Mouse (Mus musculus) cerebral cortex, adult 2 months (tissue): ENCODE results near the gene Gamt.

ENCODE experiments used
- whole genome bisulfite sequencing: fragments of 180-500 bp; shearing (Covaris S2); methylation state at CpG from one replicate; pipeline ENCODE4 v1.1.7; 2018; 5-methylcytosine and 5-hydroxymethylcytosine counted together

Gamt gene

DNA sequence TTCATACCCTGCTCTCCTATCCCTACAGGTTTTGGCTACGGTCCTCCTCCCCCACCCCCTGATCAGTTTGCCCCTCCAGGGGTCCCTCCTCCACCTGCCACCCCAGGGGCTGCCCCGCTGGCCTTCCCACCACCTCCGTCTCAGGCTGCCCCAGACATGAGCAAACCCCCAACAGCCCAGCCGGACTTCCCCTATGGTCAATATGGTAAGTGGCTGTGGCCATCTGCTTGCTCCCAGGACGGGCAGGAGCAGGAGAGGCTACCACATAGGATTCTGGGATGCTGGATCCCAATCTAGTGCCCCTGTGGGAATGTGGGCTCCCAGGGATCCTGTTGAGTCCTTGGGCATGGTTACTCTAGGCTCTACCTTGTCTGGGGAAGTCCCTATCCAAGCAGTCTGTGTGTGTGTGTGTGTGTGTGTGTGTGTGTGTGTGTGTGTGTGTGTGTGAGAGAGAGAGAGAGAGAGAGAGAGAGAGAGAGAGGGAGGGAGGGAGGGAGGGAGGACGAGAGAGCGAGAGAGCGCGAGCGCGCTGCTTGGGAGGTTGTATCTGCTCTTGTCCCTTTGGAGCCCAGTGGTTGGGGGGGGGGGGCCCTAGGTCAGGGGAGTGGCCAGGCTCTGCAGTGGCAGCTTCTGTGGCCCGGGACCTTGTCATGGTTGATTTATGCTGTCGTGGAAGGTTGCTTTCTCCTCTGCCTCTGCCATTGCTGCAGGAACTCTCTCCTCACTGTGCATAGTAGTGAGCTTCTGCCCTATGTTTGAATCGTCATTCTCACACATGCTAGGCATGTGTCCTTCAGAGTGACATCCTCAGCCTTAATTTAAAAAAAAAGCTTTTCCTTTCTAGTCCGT, 24.6 kb upstream of the Gamt start:
- 84% methylated on average over 15 of the region's 15 CpGs for WGBS

DNA sequence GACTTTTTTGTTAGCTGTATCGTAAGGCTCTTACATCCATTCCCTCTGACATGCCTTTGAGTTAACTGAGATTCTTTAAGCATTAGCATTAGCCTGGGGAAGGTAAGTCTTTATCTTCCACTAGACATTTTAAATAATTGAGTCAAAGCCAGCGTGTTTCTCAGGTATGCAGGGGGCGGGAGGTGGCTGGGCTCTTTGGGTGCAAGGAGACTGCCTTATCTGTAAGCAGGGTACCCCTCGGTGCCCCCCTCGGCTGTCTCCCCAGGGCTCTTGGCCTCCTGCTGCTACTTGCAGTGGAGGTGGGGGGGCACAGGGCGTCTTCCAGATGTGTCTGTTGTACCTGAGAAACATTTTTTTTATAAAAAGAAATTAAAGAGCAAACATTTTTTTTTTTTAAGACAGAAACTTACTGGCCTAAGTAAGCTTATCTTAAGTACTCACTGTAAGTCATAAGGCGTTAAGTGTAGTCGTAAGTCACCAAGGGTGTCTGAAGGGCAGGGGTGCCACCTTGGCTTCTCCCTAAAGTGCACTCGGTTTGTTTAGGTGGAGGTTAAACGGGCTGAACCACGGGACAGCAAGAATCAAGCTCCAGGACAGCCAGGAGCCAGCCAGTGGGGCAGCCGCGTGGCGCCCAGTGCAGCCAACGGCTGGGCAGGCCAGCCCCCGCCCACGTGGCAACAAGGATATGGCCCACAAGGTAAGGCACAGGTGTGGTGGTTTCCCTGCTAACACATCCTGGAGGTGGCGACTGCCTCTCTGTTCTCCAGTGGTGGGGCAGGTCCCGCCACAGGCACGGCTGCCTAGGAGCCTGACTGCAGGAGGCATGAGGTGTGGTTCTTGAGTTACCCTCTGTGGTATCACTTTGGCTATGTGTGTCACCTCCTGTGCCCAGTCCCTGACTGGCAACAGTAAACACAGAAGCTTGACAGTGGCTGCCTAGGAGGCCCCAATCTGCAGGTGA, 21.9 kb upstream of the Gamt start:
- 88% methylated on average over 20 of the region's 20 CpGs for WGBS

DNA sequence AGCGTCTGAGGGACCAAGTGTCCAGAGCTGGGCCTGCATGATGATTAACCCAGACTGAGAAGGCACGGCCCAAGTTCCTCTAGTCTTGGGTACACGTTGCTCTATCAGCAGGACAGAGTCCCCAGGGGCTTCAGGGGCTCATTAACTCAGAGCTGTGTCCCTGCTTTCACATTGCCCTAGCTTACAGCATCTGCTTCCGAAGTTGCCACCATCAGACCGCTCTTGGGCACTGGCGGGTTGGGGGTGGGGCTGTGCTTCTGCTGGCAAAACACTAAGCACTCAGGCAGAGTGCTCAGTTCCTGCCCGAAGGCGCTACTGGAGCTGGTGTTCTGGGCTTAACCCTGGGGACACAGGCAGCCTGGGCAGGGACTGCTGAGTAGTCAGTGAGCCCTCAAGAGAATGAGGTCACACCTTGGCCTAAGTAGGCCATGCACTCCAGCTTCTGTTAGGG, 21.1 kb upstream of the Gamt start:
- WGBS = 57% methylated on average over 8 of the region's 8 CpGs

DNA sequence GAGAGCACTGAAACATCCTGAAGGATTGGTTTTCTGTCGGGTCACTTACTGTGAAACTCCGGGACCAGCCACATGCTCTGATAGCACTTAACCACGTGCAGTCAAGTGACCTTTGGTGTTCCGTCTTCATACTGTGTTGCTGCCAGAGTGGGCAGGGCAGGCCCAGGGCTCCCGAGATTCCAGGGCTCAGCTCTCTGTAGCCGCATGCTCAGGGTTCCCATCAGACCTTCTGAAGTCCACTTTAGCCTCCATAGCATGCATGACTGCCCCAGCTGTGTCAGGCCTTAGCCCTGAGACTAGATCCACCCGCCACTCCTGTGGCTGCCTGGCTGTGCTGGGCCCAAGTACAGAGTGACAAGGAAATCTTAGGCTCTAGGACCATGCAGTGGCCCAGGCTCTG, 20.5 kb upstream of the Gamt start:
- WGBS = 91% methylated on average over 7 of the region's 7 CpGs

DNA sequence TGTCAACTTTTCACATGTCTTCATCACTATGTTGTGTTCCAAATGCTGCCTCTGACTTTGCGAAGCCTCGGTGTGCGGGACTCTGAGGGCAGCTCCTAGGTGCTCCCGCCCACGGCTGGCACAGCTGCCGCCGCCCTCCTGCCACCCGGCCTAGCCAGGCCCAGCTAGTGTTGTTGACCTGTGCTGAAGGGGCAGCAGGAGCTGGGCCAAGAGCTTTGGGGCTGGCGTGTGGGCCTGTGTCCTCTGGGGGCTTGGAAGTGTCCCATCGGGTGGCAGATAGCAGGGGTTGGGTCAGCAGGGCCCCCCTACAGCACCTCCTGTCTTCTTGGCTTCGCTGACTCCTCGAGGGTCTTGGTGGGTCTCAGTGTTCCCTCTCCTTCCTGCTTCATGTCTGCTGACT, 18.5 kb upstream of the Gamt start:
- 89% methylated on average over 12 of the region's 12 CpGs for WGBS

DNA sequence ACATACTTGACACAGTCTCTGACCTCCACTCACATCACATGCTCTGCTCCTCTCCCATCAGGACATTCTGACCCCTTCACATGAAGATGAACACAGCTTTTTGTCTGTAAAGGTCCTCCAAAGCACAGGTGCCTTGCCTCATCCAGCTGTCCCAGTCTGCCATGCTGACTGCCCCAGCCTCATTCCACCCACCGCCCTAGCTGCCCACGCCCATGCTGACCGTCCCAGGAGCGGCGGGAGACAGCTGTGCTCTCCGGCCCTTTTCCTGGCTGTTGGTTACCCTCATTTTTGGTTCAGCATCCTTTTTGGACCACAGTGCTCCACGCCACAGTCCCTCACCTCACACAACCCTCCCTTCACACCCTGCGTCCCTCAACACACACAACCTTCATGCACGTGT, 17.6 kb upstream of the Gamt start:
- WGBS = 93% methylated on average over 9 of the region's 9 CpGs

DNA sequence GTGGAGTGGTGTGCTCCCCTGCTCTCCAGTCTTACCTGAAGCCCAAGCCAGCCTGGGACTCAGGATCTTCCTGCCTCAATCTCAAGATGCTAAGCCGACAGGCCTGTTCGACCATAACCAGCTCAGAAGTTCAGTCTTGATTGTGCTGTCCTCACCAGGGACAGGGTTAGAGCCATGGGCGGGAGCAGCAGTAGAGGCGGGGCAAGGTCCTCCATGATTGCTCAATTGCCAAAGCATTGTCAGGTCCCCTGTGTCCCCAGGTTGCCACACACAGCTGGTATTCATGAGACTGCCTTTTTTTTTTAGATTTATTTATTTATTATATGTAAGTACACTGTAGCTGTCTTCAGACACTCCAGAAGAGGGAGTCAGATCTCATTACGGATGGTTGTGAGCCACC, 15.4 kb upstream of the Gamt start:
- WGBS = 74% methylated on average over 5 of the region's 5 CpGs

DNA sequence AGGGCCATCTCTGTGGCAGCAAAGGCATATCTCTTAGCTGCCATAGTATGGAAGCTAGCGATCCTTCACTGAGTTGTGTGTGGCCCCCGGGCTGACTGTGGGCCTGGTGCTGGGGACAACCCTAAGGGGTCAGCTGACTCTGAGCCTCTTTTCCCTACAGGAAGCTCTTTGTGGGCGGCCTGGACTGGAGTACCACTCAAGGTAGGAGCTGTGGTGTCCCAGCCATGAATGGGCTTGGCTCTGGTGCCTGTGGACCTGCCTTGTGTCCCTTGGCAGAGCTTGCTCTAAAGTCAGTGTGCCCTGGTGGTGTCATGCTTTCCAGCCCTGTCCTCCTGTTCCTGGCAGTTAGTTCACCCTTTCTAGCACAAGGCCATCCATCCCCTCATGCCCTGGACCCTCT, 13.0 kb upstream of the Gamt start:
- 79% methylated on average over 3 of the region's 3 CpGs for WGBS

DNA sequence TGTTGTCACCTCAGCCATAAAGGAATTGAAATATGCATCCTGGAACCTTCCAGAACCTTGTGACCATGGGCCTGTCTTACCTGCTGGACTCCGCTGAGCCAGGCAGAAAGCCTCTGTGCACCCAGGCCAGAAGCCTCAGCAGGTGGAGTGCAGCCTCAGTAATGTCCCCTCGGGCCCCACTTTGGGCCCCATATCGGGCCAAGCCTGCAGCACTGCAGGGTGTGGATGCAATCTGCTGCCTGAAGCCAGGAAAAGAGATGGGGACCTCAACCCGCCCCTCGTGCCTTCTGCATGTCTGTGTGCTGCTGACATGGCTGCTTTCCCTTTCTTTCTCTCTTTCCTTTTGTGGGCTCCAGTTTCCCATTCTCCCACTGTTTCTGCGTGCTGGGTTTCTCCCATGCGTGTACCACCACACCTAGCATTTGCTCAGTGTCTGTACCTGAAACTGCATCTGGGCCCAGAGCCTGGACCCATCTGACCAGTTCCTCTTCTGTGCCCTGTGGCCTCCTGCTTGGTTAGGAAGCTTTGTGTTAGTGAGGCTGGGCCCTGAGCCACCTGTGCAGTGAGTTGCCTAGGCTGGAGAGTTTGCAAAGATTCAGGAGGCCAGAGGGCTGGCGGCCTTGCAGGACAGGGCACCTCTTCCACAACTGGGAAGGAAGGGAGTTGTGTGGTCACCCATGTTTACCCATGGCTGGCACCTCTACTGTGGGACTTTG, 11.2 kb upstream of the Gamt start:
- 78% methylated on average over 8 of the region's 8 CpGs for WGBS

DNA sequence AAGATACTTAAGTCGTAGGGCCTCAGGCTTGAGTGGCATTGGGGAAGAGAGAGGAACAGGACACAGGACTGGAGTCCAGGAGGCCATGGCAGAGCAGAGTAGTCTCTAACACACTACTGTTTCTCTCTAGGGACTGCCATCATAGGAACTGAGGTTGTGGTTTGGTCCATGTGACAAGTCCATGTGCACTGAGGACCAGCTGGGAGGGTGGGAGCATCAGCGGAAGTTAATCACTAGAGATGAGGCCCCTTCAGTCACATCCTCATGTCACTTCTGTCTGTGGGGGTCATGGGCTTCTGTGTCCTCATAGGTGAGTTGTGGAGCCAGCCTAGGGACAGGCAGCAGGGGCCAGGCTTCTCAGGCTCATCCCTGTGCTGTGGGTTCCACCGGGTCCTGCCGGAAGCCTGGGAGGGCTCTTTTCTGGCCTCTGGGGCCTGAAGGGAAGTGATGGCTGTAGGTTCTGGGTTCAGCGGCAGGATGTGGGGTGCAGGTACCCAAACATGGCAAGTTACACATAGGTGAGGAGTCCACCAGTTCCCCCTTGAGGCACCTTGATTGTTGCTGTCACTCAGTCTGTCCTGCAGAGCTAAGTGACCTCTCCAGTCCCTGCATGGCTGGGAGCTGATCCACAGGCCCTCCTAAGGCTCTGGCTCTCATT, 10.5 kb upstream of the Gamt start:
- WGBS = 58% methylated on average over 5 of the region's 5 CpGs

DNA sequence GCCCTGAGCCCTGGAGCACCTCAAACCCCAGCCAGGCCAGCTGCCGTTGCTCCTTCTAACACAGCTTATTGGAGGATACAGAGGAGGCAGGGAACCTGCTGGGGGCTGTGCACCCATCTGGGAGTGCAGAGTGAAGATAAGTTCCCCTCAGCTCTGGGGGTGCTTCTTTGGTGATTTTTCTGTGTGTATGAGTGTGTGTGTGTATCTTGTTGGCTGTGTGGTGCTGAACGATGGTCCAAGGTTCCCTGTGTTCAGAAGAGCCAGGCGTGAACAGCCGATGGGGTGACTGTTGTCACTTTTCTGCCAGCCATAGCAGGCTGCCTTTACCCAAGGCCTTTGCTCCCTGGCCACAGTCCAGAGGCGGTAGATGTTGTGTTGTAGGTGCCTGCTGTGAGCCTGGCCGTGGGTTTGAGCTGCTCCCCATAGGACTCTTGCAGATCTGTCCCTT, 9.9 kb upstream of the Gamt start:
- 36% methylated on average over 6 of the region's 6 CpGs for WGBS

DNA sequence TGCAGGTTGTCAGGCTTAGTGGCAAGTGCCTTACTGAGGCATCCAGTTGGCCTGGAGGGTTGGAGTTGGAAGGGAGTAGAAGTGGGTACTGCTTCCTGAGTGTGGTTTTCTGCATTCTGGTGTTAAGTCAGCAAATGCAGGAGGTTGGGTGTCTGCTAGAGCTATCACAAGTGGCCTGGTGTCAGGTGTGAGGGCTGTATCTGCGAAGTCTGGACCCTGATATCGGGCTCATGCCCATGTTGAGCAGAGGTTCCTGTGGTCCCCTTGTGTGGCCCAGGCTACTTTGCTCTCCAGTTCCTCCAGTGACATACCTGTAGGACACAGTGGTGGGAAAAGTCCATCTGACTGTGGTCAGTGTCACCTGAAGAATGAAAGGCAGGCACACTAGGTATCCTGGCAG, 9.3 kb upstream of the Gamt start:
- WGBS = 80% methylated on average over 2 of the region's 2 CpGs

DNA sequence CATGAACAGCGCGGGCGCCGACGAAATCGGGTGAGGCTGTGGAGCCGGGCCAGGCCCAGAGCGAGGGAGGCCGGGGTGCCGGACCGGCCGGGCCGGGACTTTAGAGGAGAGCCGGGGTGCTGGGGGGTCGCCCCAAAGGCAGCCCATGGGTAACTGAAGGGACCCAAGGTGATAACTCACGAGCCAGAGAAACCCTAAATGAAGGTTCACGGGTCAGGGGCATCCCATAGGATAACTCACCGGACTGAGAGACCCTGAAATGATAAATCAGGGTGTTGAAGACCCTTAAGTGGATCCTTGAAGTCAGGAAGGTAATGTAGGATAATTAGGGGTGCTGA, 4.3 kb upstream of the Gamt start:
- 1% methylated on average over 18 of the region's 18 CpGs for WGBS

DNA sequence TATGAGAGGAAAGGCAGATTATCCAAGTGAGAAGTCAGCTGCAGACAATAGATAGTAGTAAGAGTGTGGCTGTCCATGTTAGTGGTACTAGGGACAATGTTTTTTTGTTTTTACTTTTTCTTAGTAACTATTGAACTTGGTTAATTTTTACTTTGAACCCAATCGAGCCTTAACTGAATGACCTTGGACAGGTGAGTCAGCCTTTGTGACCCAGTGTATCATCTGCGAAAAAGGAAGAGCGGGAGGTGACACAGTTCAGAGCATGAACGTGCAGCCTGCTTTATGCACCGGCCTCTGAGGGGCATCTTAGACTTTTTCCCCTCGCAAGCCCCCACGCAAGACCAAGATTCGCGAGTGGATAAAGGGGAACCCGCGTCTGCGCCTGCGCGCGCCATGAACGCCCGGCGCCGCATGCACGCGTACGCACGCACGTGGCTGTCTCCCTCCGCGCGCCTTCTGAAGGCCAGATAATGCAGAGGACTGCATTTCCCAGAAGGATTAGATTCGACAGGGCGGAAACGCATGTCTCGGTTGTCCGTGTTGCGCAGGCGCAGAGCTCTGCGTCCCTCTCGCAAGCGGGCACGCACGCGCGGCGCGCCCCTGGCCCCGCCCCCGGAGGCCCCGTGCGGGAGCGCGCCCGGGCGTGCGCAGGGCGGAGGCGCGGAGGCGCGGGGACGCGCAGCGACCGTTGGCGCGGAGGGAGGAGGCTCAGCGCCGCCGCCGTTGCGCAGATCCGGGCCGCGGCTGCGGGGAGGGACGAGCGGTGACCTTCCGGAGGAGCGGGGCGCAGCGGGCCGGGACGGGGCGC, 3.7 kb upstream of the Gamt start:
- WGBS = under 1% methylated on average over 81 of the region's 81 CpGs

DNA sequence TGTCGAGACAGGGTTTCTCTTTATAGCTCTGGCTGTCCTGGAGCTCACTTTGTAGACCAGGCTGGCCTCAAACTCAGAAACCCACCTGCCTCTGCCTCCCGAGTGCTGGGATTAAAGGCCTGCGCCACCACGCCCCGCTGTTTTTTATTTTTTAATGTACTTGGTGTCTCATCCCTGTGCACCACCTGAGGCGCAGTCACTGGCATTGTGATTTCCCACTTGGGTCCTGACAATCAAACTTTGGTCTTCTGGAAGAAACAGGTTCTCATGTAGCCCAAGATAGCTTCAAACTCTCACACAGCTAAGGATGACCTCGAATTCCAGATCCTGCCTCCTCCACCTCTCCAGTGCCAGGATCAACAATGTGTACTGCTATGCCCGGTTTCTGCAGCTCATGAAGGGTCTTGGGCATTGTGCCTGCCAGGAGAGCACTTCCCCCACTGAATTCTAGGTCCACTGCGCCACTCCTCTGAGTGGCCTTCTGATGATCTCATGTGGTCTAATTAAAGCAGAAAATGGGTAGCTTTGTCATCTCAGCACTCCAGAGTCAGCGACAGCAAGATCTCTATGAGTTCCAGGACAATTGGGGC, 2.1 kb upstream of the Gamt start:
- 85% methylated on average over 10 of the region's 10 CpGs for WGBS

DNA sequence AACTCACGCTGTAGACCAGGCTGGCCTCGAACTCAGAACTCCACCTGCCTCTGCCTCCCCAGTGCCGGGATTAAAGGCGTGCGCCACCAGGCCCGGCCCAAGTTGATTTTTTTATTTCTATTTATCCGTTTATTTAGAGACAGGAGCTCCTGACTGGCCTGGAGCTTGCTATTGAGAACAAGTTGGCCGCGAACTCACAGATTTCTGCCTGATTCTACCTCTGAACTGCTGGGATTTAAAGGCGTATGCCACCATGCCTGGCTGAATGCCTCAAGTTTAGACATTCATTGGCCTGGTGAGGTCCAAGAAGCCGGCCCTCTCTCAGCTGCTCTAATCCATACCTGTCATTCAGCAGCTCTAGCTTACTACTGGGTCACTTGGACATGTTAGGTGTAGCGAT, 1.4 kb upstream of the Gamt start:
- 63% methylated on average over 12 of the region's 12 CpGs for WGBS

DNA sequence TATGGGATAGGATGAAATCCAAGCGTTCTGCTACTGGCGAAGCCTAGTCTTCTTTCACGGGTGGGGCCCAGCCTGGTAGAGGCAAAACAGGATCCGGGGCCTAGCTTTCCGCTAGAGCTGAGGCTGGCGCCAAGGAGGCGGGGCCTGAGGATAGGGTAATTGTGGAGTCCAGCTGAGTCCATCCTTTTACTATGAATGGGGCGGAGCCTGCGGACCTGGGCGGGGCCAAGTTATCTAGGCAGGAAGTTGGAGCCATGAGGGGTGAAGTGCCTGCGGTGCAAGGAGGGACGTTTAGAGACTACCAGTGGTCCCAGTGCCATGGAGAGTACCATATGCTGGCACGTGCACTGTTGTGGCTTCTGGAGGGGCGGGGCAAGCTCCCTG, 765 bp upstream of the Gamt start:
- WGBS = under 1% methylated on average over 14 of the region's 14 CpGs

DNA sequence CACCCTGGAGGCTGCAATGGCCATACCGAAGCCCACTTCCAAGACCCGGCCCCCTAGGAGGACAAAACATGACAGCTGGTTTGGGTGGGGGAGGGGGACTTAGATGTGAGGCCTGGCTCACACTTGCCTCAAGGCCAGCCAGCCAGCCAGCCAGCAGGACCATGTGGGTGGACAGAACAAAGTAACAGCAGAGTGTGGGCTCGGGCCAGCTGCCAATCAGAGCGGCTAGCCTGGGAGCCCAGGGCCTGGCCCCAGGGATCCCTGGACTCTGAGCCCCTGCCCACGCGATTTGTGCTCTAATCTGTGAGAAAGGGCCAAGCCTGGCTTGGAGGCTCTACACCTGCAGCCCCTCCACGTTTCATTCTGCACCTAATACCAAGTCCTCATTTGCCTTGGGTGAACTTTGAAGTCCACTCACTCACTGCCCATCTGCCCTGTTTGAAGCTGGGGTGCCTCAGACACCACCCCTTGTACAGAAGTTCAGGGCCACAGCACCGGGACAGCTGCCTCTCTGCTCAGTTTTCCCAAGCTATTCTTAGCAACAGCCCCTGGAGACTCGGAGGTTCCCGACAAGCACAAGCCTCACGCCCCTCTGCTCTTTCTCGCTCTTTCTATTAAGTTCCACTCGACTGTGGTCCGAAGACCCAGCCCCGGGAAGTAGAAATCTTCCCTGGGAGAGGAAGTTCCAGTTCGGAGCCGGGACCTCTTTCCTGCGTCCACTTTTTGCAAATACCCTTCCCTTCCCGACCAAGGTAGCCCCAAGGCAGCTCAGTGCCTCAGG, 761 bp downstream of the Gamt start:
- 5% methylated on average over 19 of the region's 19 CpGs for WGBS

DNA sequence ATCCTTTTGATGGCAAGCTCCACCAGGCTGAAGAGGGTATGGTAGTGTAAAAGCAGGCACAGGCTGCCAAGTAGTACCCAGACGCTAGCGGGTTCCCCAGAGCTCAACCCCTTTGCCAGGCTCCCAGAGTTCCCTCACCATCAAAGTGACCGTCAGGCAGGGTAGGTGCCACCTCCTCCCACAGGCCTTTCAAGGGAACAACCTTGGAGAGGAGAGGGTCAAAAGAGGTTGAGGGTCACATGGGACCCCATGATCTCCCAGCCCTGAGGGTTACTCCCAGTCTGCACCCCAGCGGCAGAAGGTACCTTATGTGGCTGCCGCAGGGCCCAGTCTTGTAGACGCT, 1.4 kb downstream of the Gamt start:
- 59% methylated on average over 6 of the region's 6 CpGs for WGBS
